Mouse (Mus musculus): ENCODE results near the gene Cfi.

DNA sequence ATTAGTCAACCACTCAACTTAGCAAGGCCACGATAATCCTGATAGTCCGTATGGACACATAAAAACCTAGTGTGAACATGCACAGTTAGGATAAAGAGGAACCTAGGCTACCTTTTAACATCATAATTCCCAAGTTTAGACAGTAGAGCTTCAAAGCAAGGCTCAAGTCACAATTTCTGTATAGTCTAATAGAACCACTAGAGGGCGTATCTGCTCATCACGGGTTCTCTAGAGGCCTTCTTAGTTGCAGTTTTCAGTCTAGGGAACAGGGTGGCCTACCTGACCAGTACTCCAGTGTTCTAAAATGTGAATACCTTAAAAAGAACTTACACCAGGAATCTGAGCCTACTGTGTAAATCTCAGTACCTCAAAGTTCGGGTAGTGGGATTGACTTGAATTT lies 12.4 kb upstream of the Cfi start:
- no peak for TF ChIP-seq CTCF (IDR thresholded peaks at IDR 0.05; ENCODE audit: control insufficient read depth, insufficient read depth, insufficient read length)
- no peak for TF ChIP-seq USF1 (IDR thresholded peaks at IDR 0.05; ENCODE audit: low read depth)
- no peak for TF ChIP-seq MYOD1 (IDR thresholded peaks at IDR 0.05; ENCODE audit: control insufficient read depth, insufficient read length, low read depth)
- TF ChIP-seq MYOG (IDR thresholded peaks at IDR 0.05; ENCODE audit: control insufficient read depth, extremely low read depth, insufficient read length), result no peak
- no peak for TF ChIP-seq CEBPB (IDR thresholded peaks at IDR 0.05; ENCODE audit: low read depth)
- TF ChIP-seq MAX (IDR thresholded peaks at IDR 0.05), result no peak
- no peak for TF ChIP-seq FOSL1 (IDR thresholded peaks at IDR 0.05; ENCODE audit: insufficient read depth, low read length, poor library complexity, severe bottlenecking)

Measured in C2C12 (cell line).